Mouse (Mus musculus) left cerebral cortex, adult 8-10 months (tissue): ENCODE results near the gene Tcp11l2. TPM values are rescaled to one million over a fixed set of nuclear protein-coding genes. Genes with fewer than 3 reads are reported as not detected.

Experiments
- DNase-seq, 2 experiments: peaks; one replicate each; pipeline ENCODE4 v3.0.0; 2022; ENCODE audit warnings: low spot score in 2 of 2
- total RNA-seq, 4 experiments: library from RNA; stranded (reverse); gene quantifications; 2 replicates each; pipeline ENCODE4 v1.2.4; 2022

Tcp11l2 gene
- total RNA-seq, 4 experiments from 2014 or later: 21.0 to 24.7 (median 22.5) TPM

- no peak for DNase-seq
Observed at GRCm38 (mm10) chr10:84598172-84598571, 21.7 kb downstream of the Tcp11l2 start.

- no peak for DNase-seq
Observed at GRCm38 (mm10) chr10:84600136-84600535, 23.7 kb downstream of the Tcp11l2 start.

GRCm38 (mm10) chr10:84604335-84604734 lies 27.9 kb downstream of the Tcp11l2 start:
- DNase-seq: no peak

- DNase-seq: no peak
Observed at GRCm38 (mm10) chr10:84608361-84608760, 31.9 kb downstream of the Tcp11l2 start.

GRCm38 (mm10) chr10:84610324-84610723 lies 33.9 kb downstream of the Tcp11l2 start:
- no peak for DNase-seq

- DNase-seq: no peak
Observed at GRCm38 (mm10) chr10:84610783-84611182, 34.4 kb downstream of the Tcp11l2 start.

GRCm38 (mm10) chr10:84611664-84612063 lies 35.2 kb downstream of the Tcp11l2 start:
- DNase-seq: no peak

GRCm38 (mm10) chr10:84612281-84612680 lies 35.9 kb downstream of the Tcp11l2 start:
- no peak for DNase-seq

GRCm38 (mm10) chr10:84613366-84613765 lies 36.9 kb downstream of the Tcp11l2 start:
- no peak for DNase-seq

- DNase-seq: no peak
Observed at GRCm38 (mm10) chr10:84615076-84615475, 38.6 kb downstream of the Tcp11l2 start.

- DNase-seq: peak; percentile 93
Observed at GRCm38 (mm10) chr10:84621826-84622790, 45.7 kb downstream of the Tcp11l2 start, which contains the start of gene Polr3b. Gene Polr3b, plus strand, starts transcription at chr10:84622292.

- DNase-seq: no peak
Observed at GRCm38 (mm10) chr10:84631182-84631581, 54.8 kb downstream of the Tcp11l2 start.

- no peak for DNase-seq
Observed at GRCm38 (mm10) chr10:84632005-84632404, 55.6 kb downstream of the Tcp11l2 start.

- DNase-seq: no peak
Observed at GRCm38 (mm10) chr10:84636656-84637055, 60.2 kb downstream of the Tcp11l2 start.

- DNase-seq: no peak
Observed at GRCm38 (mm10) chr10:84638382-84638781, 62.0 kb downstream of the Tcp11l2 start.

- no peak for DNase-seq
Observed at GRCm38 (mm10) chr10:84639525-84640287, 63.3 kb downstream of the Tcp11l2 start.

- DNase-seq: no peak
Observed at GRCm38 (mm10) chr10:84640861-84641260, 64.4 kb downstream of the Tcp11l2 start.

GRCm38 (mm10) chr10:84641576-84641975 lies 65.2 kb downstream of the Tcp11l2 start:
- no peak for DNase-seq

GRCm38 (mm10) chr10:84645940-84646339 lies 69.5 kb downstream of the Tcp11l2 start:
- DNase-seq: no peak

- DNase-seq: peak; percentile 42 to 80
Observed at GRCm38 (mm10) chr10:84646506-84647102, 70.2 kb downstream of the Tcp11l2 start.

- no peak for DNase-seq
Observed at GRCm38 (mm10) chr10:84647264-84647663, 70.8 kb downstream of the Tcp11l2 start.

GRCm38 (mm10) chr10:84648911-84649310 lies 72.5 kb downstream of the Tcp11l2 start:
- no peak for DNase-seq
